Mouse (Mus musculus) bone marrow macrophage, adult 2 months (primary cell): Measurements from ENCODE around the gene Pkm. TPM values are rescaled to one million over a fixed set of nuclear protein-coding genes. Genes with fewer than 3 reads are reported as not detected.

ENCODE experiments used
- H3K27ac ChIP-seq: 2 replicates; pipeline ENCODE4 v1.5.1; 2012; ENCODE audit warnings: low read depth, low read length; ENCODE audit not compliant: insufficient read depth
- H3K4me1 ChIP-seq: 2 replicates; pipeline ENCODE4 v1.6.1; 2012; ENCODE audit warnings: low read length; ENCODE audit not compliant: control insufficient read depth, insufficient read depth
- H3K4me3 ChIP-seq: 2 replicates; pipeline ENCODE4 v1.5.1; 2012; ENCODE audit warnings: mild to moderate bottlenecking, low read length, moderate library complexity; ENCODE audit not compliant: insufficient read depth
- CTCF ChIP-seq: IDR thresholded peaks from 2 replicates; pipeline ENCODE4 v1.5.1; 2012; ENCODE audit warnings: low read depth, mild to moderate bottlenecking, low read length, moderate library complexity
- POLR2A ChIP-seq: IDR thresholded peaks from 2 replicates; pipeline ENCODE4 v1.6.1; 2012; ENCODE audit warnings: mild to moderate bottlenecking, low read depth, low read length, borderline replicate concordance
- polyA plus RNA-seq: library from polyadenylated mRNA; stranded (reverse); fragments of >200 nt; gene quantifications from 2 replicates; pipeline ENCODE4 v1.2.4, GENCODE M21; 2012; ENCODE audit not compliant: missing spikeins, insufficient read depth, insufficient read length

Pkm gene
- polyA plus RNA-seq, 1 experiment, result 1,171 TPM

- H3K4me1 ChIP-seq, result peaks cover 3% of the 10 kb centered on the region; the same call in 1 of the 2 replicates
- TF ChIP-seq CTCF (no peak), POLR2A (no peak)
- H3K27ac ChIP-seq, result no peak overlapping the region
- no peak overlapping the region for H3K4me3 ChIP-seq
Observed at GRCm38 (mm10) chr9:59701094-59701493, 44.9 kb downstream of the Pkm start.

- TF ChIP-seq CTCF, result no peak
- no peak for TF ChIP-seq POLR2A
- H3K27ac ChIP-seq, result no peak overlapping the region
- H3K4me1 ChIP-seq, result peaks cover 3% of the 10 kb centered on the region; the same call in 1 of the 2 replicates
- H3K4me3 ChIP-seq, result no peak overlapping the region
Observed at GRCm38 (mm10) chr9:59703099-59703498, 46.9 kb downstream of the Pkm start.

- H3K27ac ChIP-seq, result no peak overlapping the region
- H3K4me3 ChIP-seq, result no peak overlapping the region
- TF ChIP-seq POLR2A (no peak), CTCF (no peak)
- H3K4me1 ChIP-seq, result no peaks in the 10 kb centered on the region
Observed at GRCm38 (mm10) chr9:59706850-59707825, 51.0 kb downstream of the Pkm start.

GRCm38 (mm10) chr9:59709225-59709624, 53.1 kb downstream of the Pkm start:
- TF ChIP-seq CTCF (no peak), POLR2A (no peak)
- H3K4me1 ChIP-seq, result no peaks in the 10 kb centered on the region

GRCm38 (mm10) chr9:59716275-59716898, 60.2 kb downstream of the Pkm start:
- no peaks in the 10 kb centered on the region for H3K4me1 ChIP-seq
- TF ChIP-seq CTCF, result no peak
- no peak for TF ChIP-seq POLR2A
- H3K27ac ChIP-seq, result no peak overlapping the region
- no peak overlapping the region for H3K4me3 ChIP-seq

More at GRCm38 (mm10) chr9:59709225-59709624, 53.1 kb downstream of the Pkm start:
- H3K27ac ChIP-seq, result no peak overlapping the region
- no peak overlapping the region for H3K4me3 ChIP-seq

- TF ChIP-seq POLR2A (no peak), CTCF (no peak)
- H3K4me3 ChIP-seq, result no peak overlapping the region
- no peaks in the 10 kb centered on the region for H3K4me1 ChIP-seq
- H3K27ac ChIP-seq, result no peak overlapping the region
Observed at GRCm38 (mm10) chr9:59718237-59718636, 62.1 kb downstream of the Pkm start.

- no peak overlapping the region for H3K4me3 ChIP-seq
- TF ChIP-seq POLR2A, result no peak
- no peak overlapping the region for H3K27ac ChIP-seq
- no peaks in the 10 kb centered on the region for H3K4me1 ChIP-seq
Observed at GRCm38 (mm10) chr9:59721144-59721543, 65.0 kb downstream of the Pkm start.

- Histone ChIP-seq H3K27ac (no peak overlapping the region), H3K4me3 (no peak overlapping the region), H3K4me1 (no peaks in the 10 kb centered on the region)
- TF ChIP-seq POLR2A (no peak), CTCF (peak; percentile 42; the same call in 1 of the 2 replicates)
Observed at GRCm38 (mm10) chr9:59723096-59723657, 67.0 kb downstream of the Pkm start.

GRCm38 (mm10) chr9:59723791-59724442, 67.7 kb downstream of the Pkm start:
- H3K27ac ChIP-seq, result no peak overlapping the region

More at GRCm38 (mm10) chr9:59723791-59724442, 67.7 kb downstream of the Pkm start:
- H3K4me1 ChIP-seq, result no peaks in the 10 kb centered on the region
- no peak for TF ChIP-seq POLR2A
- no peak for TF ChIP-seq CTCF
- H3K4me3 ChIP-seq, result no peak overlapping the region
